Mouse (Mus musculus): Measurements from ENCODE around the gene Gm10192. TPM values are rescaled to one million over a fixed set of nuclear protein-coding genes. Genes with fewer than 3 reads are reported as not detected.

Gm10192 gene
- polyA plus RNA-seq, 2 experiments = not detected

DNA sequence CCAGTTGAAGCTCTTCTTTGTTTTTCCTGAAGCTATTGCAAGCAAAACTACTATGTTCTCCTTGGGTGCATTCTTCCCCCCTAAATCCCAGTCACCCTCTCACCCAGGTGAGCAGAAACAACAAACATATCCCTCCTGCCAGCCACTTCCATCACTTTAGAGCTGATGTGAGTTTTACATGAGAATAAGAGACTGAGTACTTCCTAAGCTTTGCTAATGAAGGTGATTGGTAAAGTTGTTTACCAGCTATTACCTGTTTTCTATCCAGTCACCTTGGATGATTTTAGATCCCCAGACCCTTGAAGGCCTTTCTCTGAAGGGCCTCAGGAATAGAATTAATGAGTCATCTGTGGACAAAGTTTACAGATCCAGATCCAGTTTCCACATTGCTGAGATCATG is 29.4 kb downstream of the Gm10192 start:
- H3K4me1 ChIP-seq (replicated peaks; ENCODE audit: control insufficient read depth in 2 of 2, insufficient read depth in 2 of 2, low read length in 1 of 2) = no peaks in the 10 kb centered on the region
- no peak overlapping the region for H3K27ac ChIP-seq
- H3K27me3 ChIP-seq (ENCODE audit: control insufficient read depth, insufficient read depth, low read length) = no peaks in the 10 kb centered on the region
- no peak for DNase-seq (ENCODE audit: low read depth in 3 of 3, low spot score in 3 of 3)
- H3K9ac ChIP-seq (replicated peaks) = no peak overlapping the region
- no peaks in the 10 kb centered on the region for H3K36me3 ChIP-seq (replicated peaks; ENCODE audit: control insufficient read depth, insufficient read depth, low read depth)
- H3K9me3 ChIP-seq (ENCODE audit: control insufficient read depth, low read length) = no peaks in the 10 kb centered on the region
- no peak overlapping the region for H3K4me3 ChIP-seq (ENCODE audit: insufficient read depth in 1 of 2, low read depth in 2 of 2, low read length in 2 of 2)
- H3K4me2 ChIP-seq (ENCODE audit: low read depth) = no peak overlapping the region
- no peak for TF ChIP-seq EP300 (IDR thresholded peaks at IDR 0.05; ENCODE audit: low read depth)
- TF ChIP-seq CTCF (IDR thresholded peaks at IDR 0.05; ENCODE audit: low read depth) = no peak
- no peak for ATAC-seq (ENCODE audit: insufficient read depth)

DNA sequence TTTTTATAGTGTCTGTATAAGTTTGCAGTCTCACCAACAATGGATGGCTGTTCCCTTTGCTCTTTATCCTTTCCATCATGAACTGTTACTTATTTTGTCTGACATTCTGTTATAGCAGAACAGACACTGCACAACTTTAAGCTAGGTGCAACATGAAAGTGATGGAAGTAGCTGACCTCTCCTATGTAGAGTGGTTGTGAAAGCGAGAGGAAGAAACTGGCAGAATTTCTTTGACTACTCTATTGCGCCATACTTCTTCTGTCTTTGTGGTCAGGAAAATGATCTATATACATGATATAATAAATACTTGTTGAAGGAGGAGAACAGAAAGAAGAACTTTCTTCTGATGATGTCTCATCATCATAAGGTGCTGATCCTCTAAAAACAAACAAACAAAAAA is 40.5 kb downstream of the Gm10192 start:
- H3K9ac ChIP-seq (replicated peaks) = no peak overlapping the region
- DNase-seq (ENCODE audit: low read depth in 3 of 3, low spot score in 3 of 3) (no peak), ATAC-seq (ENCODE audit: insufficient read depth) (no peak)
- H3K27ac ChIP-seq = no peak overlapping the region
- 71% methylated on average over 2 of the region's 2 CpGs for WGBS (ENCODE audit: insufficient replicate concordance)
- H3K4me3 ChIP-seq (ENCODE audit: insufficient read depth in 1 of 2, low read depth in 2 of 2, low read length in 2 of 2) = no peak overlapping the region
- no peak overlapping the region for H3K4me2 ChIP-seq (ENCODE audit: low read depth)
- H3K27me3 ChIP-seq (ENCODE audit: control insufficient read depth, insufficient read depth, low read length) = no peaks in the 10 kb centered on the region
- no peaks in the 10 kb centered on the region for H3K9me3 ChIP-seq (ENCODE audit: control insufficient read depth, low read length)
- no peaks in the 10 kb centered on the region for H3K36me3 ChIP-seq (replicated peaks; ENCODE audit: control insufficient read depth, insufficient read depth, low read depth)
- TF ChIP-seq EP300 (IDR thresholded peaks at IDR 0.05; ENCODE audit: low read depth) (no peak), CTCF (IDR thresholded peaks at IDR 0.05; ENCODE audit: low read depth) (no peak)
- H3K4me1 ChIP-seq (replicated peaks; ENCODE audit: control insufficient read depth in 2 of 2, insufficient read depth in 2 of 2, low read length in 1 of 2) = no peaks in the 10 kb centered on the region

Measured in liver, embryonic 14.5 days (tissue).